Mouse (Mus musculus) adrenal gland, postnatal 10 days (tissue): ENCODE measurements at regions not wholly inside any gene's neighbourhood (a gene's known extent, or its start where the extent isn't known, plus 50 kb on each side); places are given as distances from the start of the nearest gene placed in this dataset.

Experiments
- DNase-seq: peaks from one replicate; pipeline ENCODE4 v3.0.0; 2021; ENCODE audit warnings: mixed read lengths

GRCm38 (mm10) chr13:53700236-53700635, 227.4 kb upstream of the Msx2 start:
- DNase-seq, result no peak

GRCm38 (mm10) chr13:53697954-53698353, 225.1 kb upstream of the Msx2 start:
- no peak for DNase-seq

- no peak for DNase-seq
Measured at GRCm38 (mm10) chr13:53695385-53695784, 222.5 kb upstream of the Msx2 start.

GRCm38 (mm10) chr13:53688934-53689333, 216.1 kb upstream of the Msx2 start:
- DNase-seq, result no peak

- DNase-seq, result peak; percentile 89
Measured at GRCm38 (mm10) chr13:53688489-53688888, 215.6 kb upstream of the Msx2 start.

GRCm38 (mm10) chr13:53684498-53684897, 211.6 kb upstream of the Msx2 start:
- no peak for DNase-seq

- no peak for DNase-seq
Measured at GRCm38 (mm10) chr13:53677187-53677586, 204.3 kb upstream of the Msx2 start.

GRCm38 (mm10) chr13:53670361-53670760, 197.5 kb upstream of the Msx2 start:
- no peak for DNase-seq

GRCm38 (mm10) chr13:53667518-53667917, 194.6 kb upstream of the Msx2 start:
- no peak for DNase-seq

- DNase-seq, result no peak
Measured at GRCm38 (mm10) chr13:53665592-53665991, 192.7 kb upstream of the Msx2 start.

- DNase-seq, result no peak
Measured at GRCm38 (mm10) chr13:53664631-53665230, 191.9 kb upstream of the Msx2 start.

- no peak for DNase-seq
Measured at GRCm38 (mm10) chr13:53652826-53653225, 180.0 kb upstream of the Msx2 start.

- DNase-seq, result no peak
Measured at GRCm38 (mm10) chr13:53648353-53648752, 175.5 kb upstream of the Msx2 start.

- DNase-seq, result no peak
Measured at GRCm38 (mm10) chr13:53642557-53642956, 169.7 kb upstream of the Msx2 start.

- DNase-seq, result no peak
Measured at GRCm38 (mm10) chr13:53639584-53639983, 166.7 kb upstream of the Msx2 start.

GRCm38 (mm10) chr13:53639115-53639514, 166.2 kb upstream of the Msx2 start:
- DNase-seq, result no peak

GRCm38 (mm10) chr13:53636011-53636410, 163.1 kb upstream of the Msx2 start:
- no peak for DNase-seq

GRCm38 (mm10) chr13:53634637-53635203, 161.8 kb upstream of the Msx2 start:
- DNase-seq, result no peak

- no peak for DNase-seq
Measured at GRCm38 (mm10) chr13:53598050-53598449, 125.2 kb upstream of the Msx2 start.

- DNase-seq, result no peak
Measured at GRCm38 (mm10) chr13:53596871-53597800, 124.3 kb upstream of the Msx2 start.

- DNase-seq, result peak; percentile 36
Measured at GRCm38 (mm10) chr13:53592755-53593154, 119.9 kb upstream of the Msx2 start.

- DNase-seq, result no peak
Measured at GRCm38 (mm10) chr13:53586771-53587170, 113.9 kb upstream of the Msx2 start.

GRCm38 (mm10) chr13:53584504-53585130, 111.7 kb upstream of the Msx2 start:
- DNase-seq, result no peak
